Mouse (Mus musculus) lung, postnatal 0 days (tissue): Measurements from ENCODE around the gene Comt.

Experiments
- CTCF ChIP-seq: IDR thresholded peaks from 2 replicates; pipeline ENCODE4 v1.5.1; 2016; ENCODE audit warnings: antibody characterized with exemption, mild to moderate bottlenecking
- EP300 ChIP-seq: IDR thresholded peaks from 2 replicates; pipeline ENCODE4 v1.6.1; 2016; ENCODE audit warnings: antibody characterized with exemption, mild to moderate bottlenecking, control low read depth

DNA sequence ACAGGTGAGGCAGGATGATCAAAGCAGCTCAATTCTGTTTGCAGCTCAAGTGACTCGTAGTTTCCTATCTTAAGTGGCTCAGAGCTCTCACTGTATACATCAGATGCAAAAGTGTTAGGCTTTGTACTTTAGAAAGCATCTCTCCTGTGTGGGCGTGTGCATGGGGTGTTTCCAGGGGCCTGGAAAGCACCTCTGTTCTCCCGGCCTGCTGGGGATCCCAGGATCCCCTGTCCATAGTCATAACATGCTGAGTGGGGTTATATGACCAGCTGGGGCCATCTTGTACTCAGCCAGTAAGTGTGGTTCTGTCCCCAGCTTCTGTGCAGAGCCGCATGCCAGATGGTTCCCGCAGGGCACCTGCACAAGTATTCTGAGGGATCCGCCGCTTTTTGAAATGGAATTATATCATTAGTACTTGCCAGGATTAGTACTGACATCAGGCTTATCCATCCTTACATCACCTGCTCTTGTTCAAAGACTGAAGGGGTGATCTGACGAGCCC is 25.8 kb upstream of the Comt start:
- no peak for TF ChIP-seq CTCF
- TF ChIP-seq EP300 = no peak
